Mouse (Mus musculus): ENCODE results near the gene Eea1. TPM values are rescaled to one million over a fixed set of nuclear protein-coding genes. Genes with fewer than 3 reads are reported as not detected.

Eea1 gene
- total and polyA plus RNA-seq, 3 experiments, result 9.2 to 43.5 (median 10.2) TPM

DNA sequence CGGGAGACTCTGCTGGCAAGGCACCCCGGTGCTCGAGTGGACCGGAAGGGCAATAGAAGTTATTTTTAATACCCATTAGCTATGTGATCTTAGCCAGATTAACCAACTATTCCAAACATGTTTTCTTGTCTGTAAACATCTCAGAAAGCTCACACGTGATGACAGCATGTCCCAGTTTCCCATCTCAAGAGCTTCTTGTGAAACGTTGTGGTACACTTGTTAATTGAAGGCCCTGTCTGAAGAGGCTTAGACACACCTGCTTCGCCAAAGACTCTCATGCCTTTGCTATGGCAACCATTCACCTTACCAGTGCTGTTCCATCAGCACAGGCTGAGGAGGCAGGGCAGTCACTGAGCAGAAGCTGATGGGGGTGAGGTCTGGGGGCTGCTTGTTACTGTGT lies 133.9 kb downstream of the Eea1 start:
- DNase-seq (ENCODE audit: low read depth, low spot score), result no peak
- Histone ChIP-seq H3K4me1 (ENCODE audit: control insufficient read depth in 1 of 2, insufficient read depth in 2 of 2, low read length in 2 of 2) (no peaks in the 10 kb centered on the region), H3K9ac (ENCODE audit: control insufficient read depth, low read depth, low read length, poor library complexity, severe bottlenecking) (no peak overlapping the region), H3K4me3 (ENCODE audit: control insufficient read depth in 1 of 2, insufficient read depth in 1 of 2, low read depth in 2 of 2, low read length in 2 of 2) (no peak overlapping the region), H3K27me3 (ENCODE audit: control insufficient read depth in 1 of 2, insufficient read depth in 2 of 2, low read length in 2 of 2) (peaks cover 0 to 2% of the 10 kb centered on the region in 2 experiments; a peak in 2 of 4 replicates), H3K36me3 (ENCODE audit: control insufficient read depth in 1 of 2, insufficient read depth in 2 of 2, low read length in 2 of 2) (no peaks in the 10 kb centered on the region), H3K27ac (ENCODE audit: control insufficient read depth, low read depth, low read length) (no peak overlapping the region), H3K9me3 (replicated peaks; ENCODE audit: insufficient read depth, low read length) (no peaks in the 10 kb centered on the region), H3K79me2 (ENCODE audit: control insufficient read depth, insufficient read depth, low read length, poor library complexity) (no peaks in the 10 kb centered on the region)
- TF ChIP-seq POLR2AphosphoS5 (IDR thresholded peaks at IDR 0.05; ENCODE audit: borderline replicate concordance, low read depth, low read length) (no peak), ZNF384 (IDR thresholded peaks at IDR 0.05; ENCODE audit: low read depth, low read length) (no peak), ZC3H11A (IDR thresholded peaks at IDR 0.05; ENCODE audit: low read depth, low read length) (no peak), USF2 (IDR thresholded peaks at IDR 0.05; ENCODE audit: borderline replicate concordance in 1 of 2, insufficient read depth in 1 of 2, low read depth in 1 of 2, low read length in 2 of 2) (no peak), MAZ (IDR thresholded peaks at IDR 0.05; ENCODE audit: low read depth, low read length) (no peak), HCFC1 (IDR thresholded peaks at IDR 0.05; ENCODE audit: low read depth, low read length) (no peak), MYB (IDR thresholded peaks at IDR 0.05; ENCODE audit: low read depth, low read length) (no peak), NELFE (IDR thresholded peaks at IDR 0.05; ENCODE audit: low read depth, low read length) (no peak), KAT2A (conservative IDR thresholded peaks at IDR 0.05; ENCODE audit: low read depth, low read length) (no peak), CHD2 (IDR thresholded peaks at IDR 0.05; ENCODE audit: low read length) (no peak), TBP (IDR thresholded peaks at IDR 0.05; ENCODE audit: low read depth, low read length) (no peak), RAD21 (IDR thresholded peaks at IDR 0.05; ENCODE audit: low read depth, low read length) (no peak), JUND (IDR thresholded peaks at IDR 0.05; ENCODE audit: low read depth, low read length) (no peak), TAL1 (IDR thresholded peaks at IDR 0.05; ENCODE audit: low read length) (no peak), MAX (IDR thresholded peaks at IDR 0.05; ENCODE audit: low read length) (no peak), CTCF (IDR thresholded peaks at IDR 0.05 in 2 of 3, conservative IDR thresholded peaks at IDR 0.05 in 1 of 3; ENCODE audit: control insufficient read depth in 1 of 3, insufficient read depth in 1 of 3, low read depth in 2 of 3, low read length in 3 of 3, poor library complexity in 1 of 3, severe bottlenecking in 1 of 3) (no peak), ETS1 (IDR thresholded peaks at IDR 0.05; ENCODE audit: low read depth, low read length) (no peak), ZKSCAN1 (IDR thresholded peaks at IDR 0.05; ENCODE audit: low read depth, low read length) (no peak)

DNA sequence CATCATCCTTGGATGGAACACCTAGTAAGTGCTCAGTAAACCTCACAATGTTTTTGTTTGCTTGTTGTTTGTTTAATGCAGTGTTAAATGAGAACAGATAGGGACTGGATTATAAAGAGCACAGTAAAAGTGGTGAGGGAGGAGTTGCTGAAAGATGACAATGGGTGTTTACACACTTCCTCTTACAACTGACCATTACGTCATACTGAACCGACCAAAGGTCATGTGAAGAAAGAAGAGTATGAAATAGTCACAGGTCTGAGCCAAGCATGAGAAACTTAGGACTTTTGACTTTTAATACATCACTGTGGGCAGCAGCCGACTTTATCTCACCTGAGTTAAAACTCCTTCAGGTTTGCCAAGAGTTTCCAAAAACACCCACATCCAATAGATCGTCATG lies 135.0 kb downstream of the Eea1 start:
- DNase-seq (ENCODE audit: low read depth, low spot score), result no peak
- no peaks in the 10 kb centered on the region for H3K4me1 ChIP-seq (ENCODE audit: control insufficient read depth in 1 of 2, insufficient read depth in 2 of 2, low read length in 2 of 2)
- H3K36me3 ChIP-seq (ENCODE audit: control insufficient read depth in 1 of 2, insufficient read depth in 2 of 2, low read length in 2 of 2), result no peaks in the 10 kb centered on the region
- H3K79me2 ChIP-seq (ENCODE audit: control insufficient read depth, insufficient read depth, low read length, poor library complexity), result no peaks in the 10 kb centered on the region
- no peak overlapping the region for H3K27ac ChIP-seq (ENCODE audit: control insufficient read depth, low read depth, low read length)
- no peak for TF ChIP-seq GABPA (IDR thresholded peaks at IDR 0.05; ENCODE audit: low read depth, low read length)
- H3K4me3 ChIP-seq (ENCODE audit: control insufficient read depth in 1 of 2, insufficient read depth in 1 of 2, low read depth in 2 of 2, low read length in 2 of 2), result no peak overlapping the region
- no peak overlapping the region for H3K9ac ChIP-seq (ENCODE audit: control insufficient read depth, low read depth, low read length, poor library complexity, severe bottlenecking)
- peaks cover 0 to 2% of the 10 kb centered on the region in 2 experiments; a peak in 2 of 4 replicates for H3K27me3 ChIP-seq (ENCODE audit: control insufficient read depth in 1 of 2, insufficient read depth in 2 of 2, low read length in 2 of 2)
- no peaks in the 10 kb centered on the region for H3K9me3 ChIP-seq (replicated peaks; ENCODE audit: insufficient read depth, low read length)
